Mouse (Mus musculus): ENCODE data around the gene Tcte1. TPM values are rescaled to one million over a fixed set of nuclear protein-coding genes. Genes with fewer than 3 reads are reported as not detected.
A peak's percentile ranks its signal among the peaks of the same experiment; 100 is the strongest.

The Tcte1 gene
- polyA plus RNA-seq, 1 experiment, result 3.7 TPM

- Histone ChIP-seq H3K4me3 (ENCODE audit: insufficient read depth, low read length) (peak within 1 kb of the TSS; percentile 59), H3K4me1 (ENCODE audit: control insufficient read depth, insufficient read depth, low read length) (peaks cover 4% of the 10 kb centered on the region), H3K27ac (ENCODE audit: insufficient read depth, low read length) (peak within 1 kb of the TSS; percentile 97)
- TF ChIP-seq POLR2A (IDR thresholded peaks at IDR 0.05; ENCODE audit: extremely low read depth, insufficient read depth, low read length) (peak; percentile 45; the same call in 1 of the 2 replicates), CTCF (IDR thresholded peaks at IDR 0.05; ENCODE audit: extremely low read depth, insufficient read depth, low read length) (peak; percentile 60)
These were observed 16.5 kb upstream of the Tcte1 start, which contains the start of gene Aars2 for GRCm38 (mm10) chr17:45506700-45507189. Gene Aars2, plus strand, starts transcription at chr17:45506841.

- no peak overlapping the region for H3K27ac ChIP-seq (ENCODE audit: insufficient read depth, low read length)
- H3K4me1 ChIP-seq (ENCODE audit: control insufficient read depth, insufficient read depth, low read length), result peaks cover 4% of the 10 kb centered on the region
- no peak for TF ChIP-seq CTCF (IDR thresholded peaks at IDR 0.05; ENCODE audit: extremely low read depth, insufficient read depth, low read length)
- no peak for TF ChIP-seq POLR2A (IDR thresholded peaks at IDR 0.05; ENCODE audit: extremely low read depth, insufficient read depth, low read length)
- H3K4me3 ChIP-seq (ENCODE audit: insufficient read depth, low read length), result no peak overlapping the region
These were observed 12.4 kb upstream of the Tcte1 start for GRCm38 (mm10) chr17:45510871-45511270.

- H3K4me1 ChIP-seq (ENCODE audit: control insufficient read depth, insufficient read depth, low read length), result peaks cover 2% of the 10 kb centered on the region
- TF ChIP-seq POLR2A (IDR thresholded peaks at IDR 0.05; ENCODE audit: extremely low read depth, insufficient read depth, low read length) (no peak), CTCF (IDR thresholded peaks at IDR 0.05; ENCODE audit: extremely low read depth, insufficient read depth, low read length) (no peak)
- H3K27ac ChIP-seq (ENCODE audit: insufficient read depth, low read length), result no peak overlapping the region
- no peak overlapping the region for H3K4me3 ChIP-seq (ENCODE audit: insufficient read depth, low read length)
These were observed 11.5 kb upstream of the Tcte1 start for GRCm38 (mm10) chr17:45511757-45512156.

- no peak overlapping the region for H3K27ac ChIP-seq (ENCODE audit: insufficient read depth, low read length)
- TF ChIP-seq POLR2A (IDR thresholded peaks at IDR 0.05; ENCODE audit: extremely low read depth, insufficient read depth, low read length), result no peak
- no peaks in the 10 kb centered on the region for H3K4me1 ChIP-seq (ENCODE audit: control insufficient read depth, insufficient read depth, low read length)
- H3K4me3 ChIP-seq (ENCODE audit: insufficient read depth, low read length), result no peak overlapping the region
These were observed 8.0 kb upstream of the Tcte1 start for GRCm38 (mm10) chr17:45515204-45515726.

GRCm38 (mm10) chr17:45515806-45516205 is 7.4 kb upstream of the Tcte1 start:
- Histone ChIP-seq H3K4me1 (ENCODE audit: control insufficient read depth, insufficient read depth, low read length) (no peaks in the 10 kb centered on the region), H3K4me3 (ENCODE audit: insufficient read depth, low read length) (no peak overlapping the region), H3K27ac (ENCODE audit: insufficient read depth, low read length) (no peak overlapping the region)
- no peak for TF ChIP-seq POLR2A (IDR thresholded peaks at IDR 0.05; ENCODE audit: extremely low read depth, insufficient read depth, low read length)
- no peak for TF ChIP-seq CTCF (IDR thresholded peaks at IDR 0.05; ENCODE audit: extremely low read depth, insufficient read depth, low read length)

- Histone ChIP-seq H3K4me1 (ENCODE audit: control insufficient read depth, insufficient read depth, low read length) (no peaks in the 10 kb centered on the region), H3K4me3 (ENCODE audit: insufficient read depth, low read length) (no peak overlapping the region), H3K27ac (ENCODE audit: insufficient read depth, low read length) (peak overlapping the region; percentile 5; the same call in 1 of the 2 replicates)
- peak; percentile 96 for TF ChIP-seq CTCF (IDR thresholded peaks at IDR 0.05; ENCODE audit: extremely low read depth, insufficient read depth, low read length)
- no peak for TF ChIP-seq POLR2A (IDR thresholded peaks at IDR 0.05; ENCODE audit: extremely low read depth, insufficient read depth, low read length)
These were observed 6.7 kb upstream of the Tcte1 start for GRCm38 (mm10) chr17:45516488-45516887.

- no peak for TF ChIP-seq POLR2A (IDR thresholded peaks at IDR 0.05; ENCODE audit: extremely low read depth, insufficient read depth, low read length)
- no peak for TF ChIP-seq CTCF (IDR thresholded peaks at IDR 0.05; ENCODE audit: extremely low read depth, insufficient read depth, low read length)
- no peak overlapping the region for H3K4me3 ChIP-seq (ENCODE audit: insufficient read depth, low read length)
- no peak overlapping the region for H3K27ac ChIP-seq (ENCODE audit: insufficient read depth, low read length)
These were observed 6.1 kb upstream of the Tcte1 start for GRCm38 (mm10) chr17:45517135-45517534.

GRCm38 (mm10) chr17:45517549-45518215 is 5.6 kb upstream of the Tcte1 start:
- TF ChIP-seq CTCF (IDR thresholded peaks at IDR 0.05; ENCODE audit: extremely low read depth, insufficient read depth, low read length) (no peak), POLR2A (IDR thresholded peaks at IDR 0.05; ENCODE audit: extremely low read depth, insufficient read depth, low read length) (no peak)
- Histone ChIP-seq H3K27ac (ENCODE audit: insufficient read depth, low read length) (no peak overlapping the region), H3K4me1 (ENCODE audit: control insufficient read depth, insufficient read depth, low read length) (no peaks in the 10 kb centered on the region), H3K4me3 (ENCODE audit: insufficient read depth, low read length) (no peak overlapping the region)

More at GRCm38 (mm10) chr17:45517135-45517534, 6.1 kb upstream of the Tcte1 start:
- no peaks in the 10 kb centered on the region for H3K4me1 ChIP-seq (ENCODE audit: control insufficient read depth, insufficient read depth, low read length)

- H3K27ac ChIP-seq (ENCODE audit: insufficient read depth, low read length), result no peak overlapping the region
- TF ChIP-seq POLR2A (IDR thresholded peaks at IDR 0.05; ENCODE audit: extremely low read depth, insufficient read depth, low read length), result no peak
- TF ChIP-seq CTCF (IDR thresholded peaks at IDR 0.05; ENCODE audit: extremely low read depth, insufficient read depth, low read length), result no peak
- no peak overlapping the region for H3K4me3 ChIP-seq (ENCODE audit: insufficient read depth, low read length)
- H3K4me1 ChIP-seq (ENCODE audit: control insufficient read depth, insufficient read depth, low read length), result peaks cover 2% of the 10 kb centered on the region; the same call in 1 of the 2 replicates
These were observed 4.3 kb upstream of the Tcte1 start for GRCm38 (mm10) chr17:45518766-45519475.

Measured in cortical plate, adult 2 months (tissue).